Mouse (Mus musculus) embryonic facial prominence, embryonic 14.5 days (tissue): ENCODE data around the gene Dbt. TPM values are rescaled to one million over a fixed set of nuclear protein-coding genes. Genes with fewer than 3 reads are reported as not detected.

Source experiments
- ATAC-seq: fragments of 200-750 bp; cut with Nextera tagmentation; 2 replicates; pipeline ENCODE4 v1.8.0; 2017; ENCODE audit warnings: low read depth, moderate number of reproducible peaks, moderate TSS enrichment
- DNase-seq: peaks from one replicate; pipeline ENCODE4 v3.0.0-alpha.2; 2015; ENCODE audit warnings: low spot score
- H3K27ac ChIP-seq: fragments of 300-500 bp; sonication (generic); replicated peaks from 2 replicates; pipeline ENCODE4 v1.5.1; 2014; ENCODE audit warnings: low read depth, mild to moderate bottlenecking, low read length, moderate library complexity
- H3K27me3 ChIP-seq: fragments of 300-500 bp; sonication (generic); replicated peaks from 2 replicates; pipeline ENCODE4 v1.6.1; 2014; ENCODE audit warnings: low read length; ENCODE audit not compliant: control insufficient read depth, insufficient read depth
- H3K36me3 ChIP-seq: fragments of 300-500 bp; sonication (generic); 2 replicates; pipeline ENCODE4 v1.6.1; 2014; ENCODE audit warnings: low read length, mixed read lengths; ENCODE audit not compliant: control insufficient read depth, insufficient read depth
- H3K4me1 ChIP-seq: fragments of 300-500 bp; sonication (generic); 2 replicates; pipeline ENCODE4 v1.6.1; 2014; ENCODE audit warnings: antibody characterized with exemption, low read length; ENCODE audit not compliant: control insufficient read depth, insufficient read depth
- H3K4me2 ChIP-seq: fragments of 300-500 bp; sonication (generic); 2 replicates; pipeline ENCODE4 v1.6.1; 2014; ENCODE audit warnings: low read depth, mild to moderate bottlenecking, low read length, moderate library complexity, mixed read lengths
- H3K4me3 ChIP-seq: fragments of 300-500 bp; sonication (generic); 2 replicates; pipeline ENCODE4 v1.5.1; 2014; ENCODE audit warnings: low read depth, mild to moderate bottlenecking, low read length
- H3K9ac ChIP-seq: fragments of 300-500 bp; sonication (generic); 2 replicates; pipeline ENCODE4 v1.6.1; 2014; ENCODE audit warnings: low read depth, mild to moderate bottlenecking, low read length, moderate library complexity, mixed read lengths
- H3K9me3 ChIP-seq: fragments of 300-500 bp; sonication (generic); 2 replicates; pipeline ENCODE4 v1.6.1; 2016; ENCODE audit warnings: low read length; ENCODE audit not compliant: control insufficient read depth
- WGBS: fragments of 180-500 bp; shearing (Covaris S2); extraction: QIAGEN DNeasy Blood & Tissue Kit; methylation state at CpG from one replicate; pipeline ENCODE4 v1.1.7; 2014; 5-methylcytosine and 5-hydroxymethylcytosine counted together
- polyA plus RNA-seq: library from polyadenylated mRNA; unstranded; fragments of >200 nt; fragmentation: Nextera tagmentation; extraction: Ambion mirVana; gene quantifications from 2 replicates; pipeline ENCODE4 v1.2.1, GENCODE M21; 2014

Dbt gene
- polyA plus RNA-seq, 1 experiment from 2014 or later, result 9.5 TPM

- ATAC-seq (peak; percentile 98), DNase-seq (peak; percentile 99)
- peak within 1 kb of the TSS; percentile 75 for H3K27ac ChIP-seq
- peak within 1 kb of the TSS; percentile 75 for H3K4me2 ChIP-seq
- no peaks in the 10 kb centered on the region for H3K9me3 ChIP-seq
- H3K27me3 ChIP-seq, result no peaks in the 10 kb centered on the region
- H3K36me3 ChIP-seq, result peaks cover 19% of the 10 kb centered on the region
- peaks cover 7% of the 10 kb centered on the region for H3K4me1 ChIP-seq
- WGBS, result under 1% methylated on average over 59 of the region's 65 CpGs
- H3K9ac ChIP-seq, result peak within 1 kb of the TSS; percentile 71
- peak within 1 kb of the TSS; percentile 69 for H3K4me3 ChIP-seq
Measured at GRCm38 (mm10) chr3:116594728-116595602, 82.1 kb downstream of the Dbt start, which contains the start of gene Sass6. Sass6 (plus strand) TSS chr3:116594982.

DNA sequence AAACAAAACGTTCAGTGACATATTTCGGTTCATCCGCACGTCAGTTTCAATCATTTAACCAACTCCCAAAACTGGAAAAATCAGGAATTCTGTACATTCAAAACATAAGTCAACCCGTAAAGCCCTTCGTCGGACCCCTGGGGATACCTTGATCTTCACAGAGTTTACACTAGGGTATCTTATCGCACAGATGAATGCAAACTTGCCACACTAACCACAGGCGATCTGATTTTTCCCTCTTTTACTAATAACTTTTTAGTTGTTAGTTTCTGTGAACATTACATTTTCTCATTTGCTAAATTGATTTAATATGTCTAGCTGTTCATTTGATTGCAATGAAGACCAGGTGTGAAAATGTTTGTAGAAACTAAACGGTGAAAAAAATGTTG is 82.7 kb downstream of the Dbt start:
- no peak for DNase-seq

More for the DNA sequence above, 82.7 kb downstream of the Dbt start:
- Histone ChIP-seq H3K4me2 (peak overlapping the region; percentile 75), H3K4me3 (peak overlapping the region; percentile 69), H3K27me3 (no peaks in the 10 kb centered on the region), H3K27ac (no peak overlapping the region), H3K36me3 (peaks cover 13% of the 10 kb centered on the region), H3K9ac (peak overlapping the region; percentile 71), H3K4me1 (peaks cover 7% of the 10 kb centered on the region), H3K9me3 (no peaks in the 10 kb centered on the region)
- WGBS, result 5% methylated on average over 10 of the region's 10 CpGs
- ATAC-seq, result no peak

Other genes with a start within 250 kb of the Dbt start
- 7.7 and 7.8 TPM in 2 replicates for gene Cdc14a, start 89.0 kb upstream of the Dbt start, polyA plus RNA-seq
- gene Rtca, start 4.9 kb upstream of the Dbt start, polyA plus RNA-seq, result 67.0 and 76.9 TPM in 2 replicates
- 3.3 and 4.3 TPM in 2 replicates for gene Lrrc39, start 49.9 kb downstream of the Dbt start, polyA plus RNA-seq
- 15.0 and 15.5 TPM in 2 replicates for gene Sass6, start 81.9 kb downstream of the Dbt start, polyA plus RNA-seq
- 17.5 and 20.1 TPM in 2 replicates for gene Trmt13, start 101.5 kb downstream of the Dbt start, polyA plus RNA-seq
- 77.5 and 86.2 TPM in 2 replicates for gene Mfsd14a, start 149.6 kb downstream of the Dbt start, polyA plus RNA-seq
- not detected in 2 replicates for gene Gm43191, start 168.2 kb downstream of the Dbt start, polyA plus RNA-seq
- 9.4 and 9.8 TPM in 2 replicates for gene Slc35a3, start 199.8 kb downstream of the Dbt start, polyA plus RNA-seq